Mouse (Mus musculus) embryonic facial prominence, embryonic 10.5 days (tissue): ENCODE data around the gene Spout1. TPM values are rescaled to one million over a fixed set of nuclear protein-coding genes. Genes with fewer than 3 reads are reported as not detected.
A peak's percentile ranks its signal among the peaks of the same experiment; 100 is the strongest.
"Not testable (repeated sequence)": the region's sequence is repeated elsewhere in the genome, so short reads cannot be mapped to it uniquely, and the experiment has no call there.

Source experiments
- DNase-seq: peaks from one replicate; pipeline ENCODE4 v3.0.0-alpha.2; 2017; ENCODE audit warnings: low spot score
- H3K27ac ChIP-seq: fragments of 300-500 bp; sonication (generic); replicated peaks from 2 replicates; pipeline ENCODE4 v1.5.1; 2016; ENCODE audit warnings: mild to moderate bottlenecking
- H3K27me3 ChIP-seq: fragments of 300-500 bp; sonication (generic); replicated peaks from 2 replicates; pipeline ENCODE4 v1.6.1; 2016; ENCODE audit warnings: low read depth, mild to moderate bottlenecking; ENCODE audit not compliant: poor library complexity, severe bottlenecking
- H3K36me3 ChIP-seq: fragments of 300-500 bp; sonication (generic); replicated peaks from 2 replicates; pipeline ENCODE4 v1.6.1; 2016; ENCODE audit warnings: mild to moderate bottlenecking, moderate library complexity
- H3K4me1 ChIP-seq: fragments of 300-500 bp; sonication (generic); 2 replicates; pipeline ENCODE4 v1.6.1; 2016
- H3K4me3 ChIP-seq: fragments of 300-500 bp; sonication (generic); 2 replicates; pipeline ENCODE4 v1.5.1; 2016; ENCODE audit warnings: mild to moderate bottlenecking, moderate library complexity
- H3K9me3 ChIP-seq: fragments of 300-500 bp; sonication (generic); 2 replicates; pipeline ENCODE4 v1.6.1; 2016; ENCODE audit warnings: mild to moderate bottlenecking
- WGBS: fragments of 180-500 bp; shearing (Covaris S2); methylation state at CpG from one replicate; pipeline ENCODE4 v1.1.7; 2016; 5-methylcytosine and 5-hydroxymethylcytosine counted together
- polyA plus RNA-seq: library from polyadenylated mRNA; unstranded; fragments of >200 nt; fragmentation: Nextera tagmentation; extraction: Ambion mirVana; gene quantifications from 2 replicates; pipeline ENCODE4 v1.2.1, GENCODE M21; 2016

Spout1 gene
- polyA plus RNA-seq, 1 experiment from 2014 or later: 95.4 TPM

DNA sequence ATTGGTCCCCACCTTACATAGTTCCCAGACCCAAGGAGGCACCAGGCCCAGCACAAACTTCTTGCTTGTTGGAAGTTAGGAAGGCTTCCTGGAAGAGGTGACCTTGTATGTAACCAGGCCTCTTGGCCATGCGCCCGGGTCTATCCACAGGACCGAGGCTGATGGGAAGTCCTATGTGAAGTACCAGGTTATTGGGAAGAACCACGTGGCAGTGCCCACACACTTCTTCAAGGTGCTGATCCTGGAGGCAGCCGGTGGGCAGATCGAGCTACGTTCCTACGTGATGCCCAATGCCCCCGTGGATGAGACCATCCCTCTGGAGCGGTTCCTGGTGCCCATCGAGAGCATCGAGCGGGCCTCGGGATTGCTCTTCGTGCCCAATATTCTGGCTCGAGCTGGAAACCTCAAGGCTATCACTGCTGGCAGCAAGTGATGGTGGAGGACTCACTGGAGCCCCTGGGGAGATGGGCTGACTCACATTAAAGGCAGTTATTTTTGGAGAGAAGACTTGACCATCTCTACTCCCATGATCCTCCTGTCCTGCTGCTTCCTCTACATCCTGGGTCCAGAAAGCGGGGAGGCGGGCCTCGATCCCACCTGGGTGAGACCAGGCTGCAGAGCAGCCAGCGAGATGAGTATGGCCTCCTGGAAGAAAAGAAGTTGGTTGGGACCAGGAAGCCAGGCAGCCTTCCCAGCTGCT is 4.6 kb downstream of the Spout1 start:
- DNase-seq: no peak
- no peak overlapping the region for H3K27ac ChIP-seq
- no peaks in the 10 kb centered on the region; the same call in 1 of the 2 replicates for H3K27me3 ChIP-seq
- 97% methylated on average over 20 of the region's 20 CpGs for WGBS
- H3K36me3 ChIP-seq: peaks cover 54% of the 10 kb centered on the region
- no peak overlapping the region for H3K4me3 ChIP-seq
- peaks cover 7% of the 10 kb centered on the region; the same call in 1 of the 2 replicates for H3K9me3 ChIP-seq
- peaks cover 29% of the 10 kb centered on the region for H3K4me1 ChIP-seq

DNA sequence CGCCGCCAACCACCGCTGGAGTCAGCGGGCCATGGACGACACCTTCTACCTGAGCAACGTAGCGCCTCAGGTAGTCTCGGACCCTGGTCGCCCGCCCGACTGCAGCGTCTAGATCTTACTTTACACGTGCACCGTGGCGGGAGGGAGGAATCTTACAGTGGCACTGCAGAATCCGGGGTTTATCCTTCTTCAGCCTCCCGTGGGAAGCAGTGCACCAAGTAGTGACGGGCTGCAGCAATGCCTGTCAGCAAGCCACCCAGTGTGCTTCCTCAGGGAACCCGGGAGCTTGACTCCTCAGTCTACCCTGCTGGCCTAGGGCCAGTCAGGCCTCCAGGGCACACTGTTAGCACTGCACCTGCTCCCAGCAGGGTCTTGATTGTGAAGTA is 6.3 kb downstream of the Spout1 start:
- H3K27ac ChIP-seq: peak overlapping the region; percentile 91

DNA sequence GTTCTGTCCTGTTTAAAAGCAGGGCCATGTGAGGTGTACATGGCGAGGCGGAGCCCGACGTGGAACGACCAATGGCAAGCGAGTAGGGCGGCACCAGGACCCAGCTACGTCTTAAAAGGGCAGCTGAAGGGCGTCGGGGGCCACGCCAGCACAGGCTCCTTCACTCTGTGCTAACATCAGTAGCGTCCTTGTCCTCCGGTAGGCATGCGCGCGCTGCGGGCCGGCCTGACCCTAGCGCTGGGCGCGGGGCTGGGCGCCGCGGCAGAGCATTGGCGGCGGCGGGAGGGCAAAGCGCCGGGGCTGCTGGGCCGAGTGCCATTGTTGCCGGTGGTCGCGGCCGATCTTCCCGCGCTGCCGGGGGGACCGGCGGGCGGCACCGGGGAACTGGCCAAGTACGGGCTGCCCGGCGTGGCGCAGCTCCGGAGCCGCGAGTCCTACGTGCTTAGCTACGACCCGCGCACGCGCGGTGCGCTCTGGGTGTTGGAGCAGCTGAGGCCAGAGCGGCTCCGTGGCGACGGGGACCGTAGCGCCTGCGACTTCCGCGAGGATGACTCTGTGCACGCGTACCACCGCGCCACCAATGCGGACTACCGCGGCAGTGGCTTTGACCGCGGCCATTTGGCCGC is 6.8 kb downstream of the Spout1 start, which contains the start of gene Endog:
Gene Endog, plus strand, starts transcription at position 123 of the 626 bp plus-strand sequence.
- Histone ChIP-seq H3K36me3 (peaks cover 44% of the 10 kb centered on the region), H3K9me3 (peaks cover 14% of the 10 kb centered on the region), H3K27ac (peak within 1 kb of the TSS; percentile 91), H3K4me1 (peaks cover 18% of the 10 kb centered on the region), H3K27me3 (no peaks in the 10 kb centered on the region; the same call in 1 of the 2 replicates), H3K4me3 (peak within 1 kb of the TSS; percentile 82)
- under 1% methylated on average over 75 of the region's 75 CpGs for WGBS
- DNase-seq: peak; percentile 89

More for the DNA sequence above, 6.3 kb downstream of the Spout1 start:
- peaks cover 19% of the 10 kb centered on the region for H3K4me1 ChIP-seq
- WGBS: 5% methylated on average over 19 of the region's 19 CpGs
- H3K9me3 ChIP-seq: peaks cover 10% of the 10 kb centered on the region
- H3K27me3 ChIP-seq: no peaks in the 10 kb centered on the region; the same call in 1 of the 2 replicates
- peaks cover 49% of the 10 kb centered on the region for H3K36me3 ChIP-seq
- peak overlapping the region; percentile 82 for H3K4me3 ChIP-seq
- DNase-seq: no peak

DNA sequence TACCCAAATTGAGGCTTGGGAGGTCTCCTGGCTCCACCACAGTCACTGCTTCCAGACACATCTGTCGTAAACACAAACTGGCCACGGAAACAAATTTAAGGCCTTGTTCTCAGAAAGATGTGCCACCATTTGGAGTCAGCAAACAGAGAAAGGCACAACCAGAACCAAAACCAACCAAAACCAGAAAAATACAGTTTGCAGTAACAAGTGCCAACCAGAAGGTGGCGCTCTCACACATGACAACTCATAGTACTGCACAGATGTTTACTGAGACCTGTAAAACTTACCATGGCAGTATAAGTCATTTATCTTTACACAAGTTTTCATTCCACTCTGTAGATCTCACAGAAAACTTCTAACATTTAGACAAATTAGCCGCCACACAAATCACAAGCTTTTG is 11.6 kb downstream of the Spout1 start:
- Histone ChIP-seq H3K27ac (no peak overlapping the region), H3K4me1 (peaks cover 13% of the 10 kb centered on the region), H3K4me3 (no peak overlapping the region), H3K36me3 (no peaks in the 10 kb centered on the region), H3K9me3 (peaks cover 17% of the 10 kb centered on the region), H3K27me3 (no peaks in the 10 kb centered on the region)
- WGBS: 56% methylated on average over 4 of the region's 4 CpGs
- DNase-seq: no peak

DNA sequence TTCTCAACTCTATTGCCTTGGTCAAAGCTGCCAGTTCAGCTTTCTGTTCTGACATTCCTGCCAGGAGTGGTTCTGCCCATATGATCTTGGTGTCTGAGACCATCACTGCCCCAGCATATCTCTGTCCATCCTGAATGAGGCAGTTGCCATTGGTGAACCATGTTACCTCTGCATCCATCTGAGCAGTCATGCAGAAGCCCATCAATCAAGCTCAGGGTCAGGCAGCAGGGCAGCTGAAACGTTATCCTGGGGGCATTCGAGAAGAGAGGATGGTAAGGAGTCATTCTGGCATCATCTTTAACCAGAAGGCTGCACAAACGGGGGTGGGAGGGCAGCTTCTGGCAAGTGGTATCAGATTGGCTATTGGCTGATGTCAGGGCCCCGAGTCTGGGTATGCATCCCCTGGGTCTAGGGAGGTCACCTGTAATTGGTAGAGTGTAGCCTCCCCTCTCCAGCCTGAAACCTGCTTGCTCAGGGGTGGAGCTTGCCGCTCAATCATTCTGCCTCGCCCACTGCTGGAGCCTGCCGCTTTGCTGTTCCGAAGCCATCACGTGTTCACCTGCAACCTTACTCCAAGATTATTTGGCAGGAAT is 13.8 kb downstream of the Spout1 start:
- WGBS: 64% methylated on average over 9 of the region's 9 CpGs
- no peaks in the 10 kb centered on the region for H3K27me3 ChIP-seq
- H3K36me3 ChIP-seq: no peaks in the 10 kb centered on the region
- H3K4me1 ChIP-seq: 0 out of 2 replicates have a peak, but pooled peaks cover 4% of the 10 kb centered on the region
- peaks cover 17% of the 10 kb centered on the region for H3K9me3 ChIP-seq
- no peak overlapping the region for H3K4me3 ChIP-seq
- no peak for DNase-seq
- no peak overlapping the region for H3K27ac ChIP-seq

DNA sequence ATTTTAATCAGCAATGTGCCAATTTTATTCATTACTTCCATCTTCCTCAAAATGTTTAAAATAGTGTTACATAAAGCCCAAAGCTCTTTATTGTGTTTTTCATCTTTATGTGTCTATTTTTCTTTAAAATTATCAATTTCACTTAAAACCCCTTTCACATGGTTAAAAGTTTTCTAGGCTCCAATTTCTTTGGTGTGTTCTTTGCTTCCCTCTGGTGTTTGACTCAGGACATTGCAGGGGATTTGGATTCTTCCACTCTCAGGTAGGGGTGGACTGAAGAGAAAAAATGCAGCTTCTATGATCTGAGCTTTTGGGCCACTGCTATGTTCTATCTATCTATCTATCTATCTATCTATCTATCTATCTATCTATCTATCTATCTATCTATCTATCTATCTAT is 16.4 kb downstream of the Spout1 start:
- Histone ChIP-seq H3K36me3 (no peaks in the 10 kb centered on the region), H3K4me3 (no peak overlapping the region), H3K27me3 (no peaks in the 10 kb centered on the region), H3K27ac (no peak overlapping the region), H3K4me1 (0 out of 2 replicates have a peak, but pooled peaks cover 4% of the 10 kb centered on the region), H3K9me3 (peaks cover 12% of the 10 kb centered on the region)
- DNase-seq: peak; percentile 34

DNA sequence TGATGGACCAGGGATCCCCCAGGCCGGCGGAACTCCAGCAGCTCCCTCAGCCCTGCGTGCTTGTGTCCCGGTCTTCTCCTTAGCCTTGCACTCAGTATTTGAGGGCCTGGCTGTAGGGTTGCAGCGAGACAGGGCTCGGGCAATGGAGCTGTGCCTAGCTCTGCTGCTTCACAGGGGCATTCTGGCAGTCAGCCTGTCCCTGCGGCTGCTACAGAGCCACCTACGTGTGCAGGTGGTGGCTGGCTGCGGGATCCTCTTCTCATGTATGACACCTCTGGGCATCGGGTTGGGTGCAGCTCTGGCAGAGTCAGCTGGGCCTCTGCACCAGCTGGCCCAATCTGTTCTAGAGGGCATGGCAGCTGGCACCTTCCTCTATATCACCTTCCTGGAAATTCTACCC is 18.4 kb downstream of the Spout1 start:
- WGBS: 88% methylated on average over 9 of the region's 10 CpGs
- not testable (repeated sequence) for H3K9me3 ChIP-seq, DNase-seq, H3K4me1 ChIP-seq, H3K36me3 ChIP-seq, H3K4me3 ChIP-seq, H3K27ac ChIP-seq, H3K27me3 ChIP-seq

DNA sequence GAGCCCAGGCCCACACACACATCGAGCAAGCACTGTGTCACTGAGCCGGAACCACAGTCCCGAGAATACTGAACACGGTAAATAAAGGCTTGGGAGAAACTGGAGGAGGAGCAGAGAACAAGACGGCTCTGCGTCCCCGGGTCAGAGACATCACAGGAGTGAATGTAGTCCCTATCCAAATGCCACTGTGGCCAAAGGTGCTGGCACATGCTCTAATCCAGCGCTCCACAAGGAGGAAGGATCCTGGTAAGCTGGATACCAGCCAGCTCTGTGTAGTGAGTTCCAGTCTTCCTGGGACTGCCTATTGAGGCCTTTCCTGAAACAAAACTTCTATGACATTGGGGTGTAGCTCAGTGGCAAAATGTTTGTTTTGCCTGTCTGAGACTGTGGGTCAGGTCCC is 25.6 kb downstream of the Spout1 start:
- DNase-seq: no peak
- Histone ChIP-seq H3K4me1 (no peaks in the 10 kb centered on the region), H3K9me3 (no peaks in the 10 kb centered on the region), H3K27ac (no peak overlapping the region), H3K4me3 (no peak overlapping the region), H3K36me3 (peaks cover 49% of the 10 kb centered on the region), H3K27me3 (no peaks in the 10 kb centered on the region)
- WGBS: 83% methylated on average over 8 of the region's 8 CpGs

DNA sequence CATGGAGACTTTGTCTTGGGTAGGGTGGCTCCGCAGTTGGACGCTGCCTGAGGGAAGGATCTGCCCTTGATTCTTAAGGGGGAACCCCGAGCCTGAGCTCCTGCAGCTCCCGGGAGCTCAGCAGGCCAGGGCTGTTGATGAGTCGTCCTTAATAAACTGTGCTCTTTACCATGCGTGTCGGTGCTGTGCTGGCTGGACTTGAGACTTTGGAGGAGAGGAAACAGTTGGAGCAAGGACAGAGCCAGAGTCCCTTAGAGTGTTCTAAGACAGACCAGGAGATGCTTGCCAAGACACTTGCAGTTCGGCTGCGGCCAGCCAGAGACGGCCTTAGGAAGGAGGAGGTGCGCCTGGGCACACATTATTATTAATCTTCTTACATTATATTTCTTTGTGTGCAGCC is 26.4 kb downstream of the Spout1 start:
- H3K27me3 ChIP-seq: no peaks in the 10 kb centered on the region
- WGBS: 94% methylated on average over 11 of the region's 11 CpGs
- no peak overlapping the region for H3K27ac ChIP-seq
- no peak for DNase-seq
- H3K36me3 ChIP-seq: peaks cover 57% of the 10 kb centered on the region
- no peaks in the 10 kb centered on the region for H3K9me3 ChIP-seq
- H3K4me3 ChIP-seq: no peak overlapping the region
- H3K4me1 ChIP-seq: no peaks in the 10 kb centered on the region

DNA sequence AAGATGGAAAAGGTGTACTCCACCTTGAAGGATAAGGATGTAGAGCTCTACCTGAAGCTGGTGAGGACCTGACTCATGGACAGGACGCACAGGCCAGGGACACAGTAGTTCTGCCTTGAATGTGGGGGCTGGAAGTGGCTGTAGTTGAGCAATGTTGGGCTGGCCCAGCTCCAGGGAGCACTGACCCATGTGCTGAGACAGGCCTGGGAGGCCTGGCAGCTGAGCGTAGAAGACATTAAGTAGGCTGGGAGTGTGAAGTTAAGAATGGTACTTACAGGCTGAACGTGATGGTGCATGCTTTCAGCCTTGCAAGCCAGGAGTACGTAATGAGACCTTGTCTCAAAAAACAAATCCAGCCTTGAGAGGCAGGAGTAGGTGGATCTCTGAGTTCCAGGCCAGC is 30.8 kb downstream of the Spout1 start:
- DNase-seq: no peak
- H3K9me3 ChIP-seq: no peaks in the 10 kb centered on the region
- no peak overlapping the region for H3K27ac ChIP-seq
- 94% methylated on average over 4 of the region's 4 CpGs for WGBS
- H3K36me3 ChIP-seq: peaks cover 99% of the 10 kb centered on the region
- no peaks in the 10 kb centered on the region for H3K27me3 ChIP-seq
- no peak overlapping the region for H3K4me3 ChIP-seq
- no peaks in the 10 kb centered on the region for H3K4me1 ChIP-seq

DNA sequence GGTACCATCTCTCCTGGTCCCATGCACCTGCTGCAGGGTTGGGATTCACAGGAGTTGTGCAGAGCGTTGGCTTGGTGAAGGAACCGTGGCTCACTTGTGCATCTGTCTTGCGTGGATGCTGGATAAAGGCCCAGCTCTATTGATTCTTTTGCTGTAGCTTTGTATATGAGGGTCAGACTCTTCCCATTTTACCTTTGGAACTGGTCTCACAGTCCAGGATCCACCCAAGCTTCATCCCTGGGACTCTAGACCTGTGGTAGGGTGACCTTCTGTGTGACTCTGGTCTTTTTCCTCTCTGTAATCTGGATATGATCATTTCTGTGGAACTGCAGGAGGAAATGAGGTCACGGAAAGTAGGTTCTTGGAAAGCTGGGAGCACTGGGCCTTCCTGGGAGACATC is 33.8 kb downstream of the Spout1 start:
- Histone ChIP-seq H3K36me3 (peaks cover 99% of the 10 kb centered on the region), H3K27ac (no peak overlapping the region), H3K27me3 (no peaks in the 10 kb centered on the region), H3K4me1 (no peaks in the 10 kb centered on the region), H3K4me3 (no peak overlapping the region), H3K9me3 (no peaks in the 10 kb centered on the region)
- WGBS: 96% methylated on average over 4 of the region's 4 CpGs
- no peak for DNase-seq

DNA sequence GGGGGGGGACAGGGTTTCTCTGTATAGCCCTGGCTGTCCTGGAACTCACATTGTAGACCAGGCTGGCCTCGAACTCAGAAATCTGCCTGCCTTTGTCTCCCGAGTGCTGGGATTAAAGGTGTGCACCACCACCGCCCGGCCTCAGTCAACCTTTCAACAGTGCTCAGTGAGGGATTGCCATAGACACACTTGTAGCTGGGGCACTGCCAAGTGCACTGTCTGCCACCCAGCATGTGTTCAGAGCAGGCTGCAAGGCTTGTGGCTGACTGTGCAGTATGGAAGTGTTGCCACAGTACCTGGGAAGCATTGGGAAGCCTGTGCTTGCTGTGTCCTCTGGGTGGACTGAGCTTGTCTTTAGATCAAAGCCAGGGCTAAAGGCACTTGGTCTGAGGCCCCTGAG is 38.2 kb downstream of the Spout1 start:
- not testable (repeated sequence) for H3K27me3 ChIP-seq, H3K4me3 ChIP-seq, H3K9me3 ChIP-seq, H3K27ac ChIP-seq, DNase-seq, H3K4me1 ChIP-seq
- H3K36me3 ChIP-seq: peaks cover 95% of the 10 kb centered on the region
- WGBS: 95% methylated on average over 4 of the region's 4 CpGs

DNA sequence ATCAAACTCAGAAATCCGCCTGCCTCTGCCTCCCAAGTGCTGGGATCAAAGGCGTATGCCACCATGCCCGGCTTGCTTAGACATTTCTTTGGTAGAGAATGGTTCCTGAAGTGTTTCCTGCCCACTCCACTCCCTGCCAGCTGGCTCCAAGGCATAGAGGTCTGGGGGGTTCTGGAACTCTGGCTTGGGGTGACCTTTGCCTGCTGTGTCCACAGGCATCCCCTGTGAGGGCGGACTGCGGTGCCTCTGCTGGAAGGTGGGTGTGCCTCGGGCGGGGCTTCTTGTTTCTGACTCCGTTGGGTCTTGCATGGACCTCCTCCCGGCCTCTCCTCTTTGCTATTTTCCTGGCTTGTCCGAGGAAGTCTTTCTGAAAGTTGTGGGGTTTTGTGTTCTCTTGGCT is 41.8 kb downstream of the Spout1 start:
- WGBS: 92% methylated on average over 10 of the region's 10 CpGs
- Histone ChIP-seq H3K4me3 (peak overlapping the region; percentile 16; the same call in 1 of the 2 replicates), H3K27me3 (no peaks in the 10 kb centered on the region), H3K36me3 (peaks cover 63% of the 10 kb centered on the region), H3K4me1 (peaks cover 24% of the 10 kb centered on the region), H3K9me3 (no peaks in the 10 kb centered on the region), H3K27ac (no peak overlapping the region)
- DNase-seq: no peak
